Mouse (Mus musculus): Measurements from ENCODE around the gene Zmynd8. TPM values are rescaled to one million over a fixed set of nuclear protein-coding genes. Genes with fewer than 3 reads are reported as not detected.

Gene Zmynd8
- polyA plus RNA-seq, 1 experiment: 30.3 TPM

DNA sequence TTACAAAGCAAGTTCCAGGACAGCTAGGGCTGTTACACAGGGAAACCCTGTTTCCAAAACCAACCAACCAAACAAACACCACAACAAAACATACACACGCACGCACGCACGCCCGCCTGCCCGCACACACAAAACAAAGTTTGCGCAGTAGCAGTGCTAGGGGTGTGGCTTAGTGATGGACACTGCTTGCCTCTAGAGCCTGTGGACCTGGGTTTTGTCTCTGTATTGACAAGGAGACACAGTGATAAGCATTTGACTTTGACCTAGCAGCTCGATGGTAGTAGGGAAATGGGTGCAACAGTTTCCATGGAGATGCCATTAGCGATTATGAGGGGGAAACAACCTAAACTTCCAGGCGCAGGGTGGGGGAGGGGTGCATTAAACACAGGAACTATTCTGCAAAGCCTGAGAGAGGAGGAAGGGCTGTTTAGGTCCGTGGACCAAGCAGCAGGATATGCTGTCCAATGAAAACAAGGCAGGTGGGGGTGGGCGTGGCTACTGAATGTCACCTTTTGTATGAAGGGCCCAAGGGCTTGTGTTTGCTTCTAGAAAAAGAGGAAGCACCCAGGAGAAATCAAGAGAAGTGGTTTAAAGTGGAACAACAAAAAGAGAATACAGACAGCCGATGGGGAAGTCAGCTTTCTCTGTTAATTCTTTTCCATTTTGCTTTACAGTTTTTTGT lies 23.4 kb upstream of the Zmynd8 start:
- H3K27ac ChIP-seq (ENCODE audit: control insufficient read depth, insufficient read depth, low read length): no peak overlapping the region
- 55% methylated on average over 13 of the region's 13 CpGs for WGBS
- peak; percentile 42 for DNase-seq

DNA sequence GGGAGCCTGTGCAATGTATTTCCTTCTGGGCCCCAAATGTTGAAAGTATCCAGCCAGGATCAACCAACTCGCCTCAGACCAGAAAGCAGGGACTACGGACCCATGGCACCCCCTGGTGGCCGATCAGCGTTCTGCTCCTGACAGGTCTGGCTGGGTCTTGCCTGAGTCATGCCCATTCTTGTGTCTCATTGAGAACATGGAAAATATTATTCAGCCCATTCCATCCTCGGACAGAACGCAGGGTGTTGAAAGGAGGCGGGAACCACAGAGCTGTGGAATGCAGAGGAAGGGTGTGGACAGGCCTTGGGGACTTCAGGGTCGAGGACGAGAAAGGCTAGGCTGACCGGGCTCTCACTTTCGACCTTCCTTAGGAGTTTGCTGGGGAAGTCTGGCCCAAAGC lies 15.5 kb upstream of the Zmynd8 start:
- H3K4me1 ChIP-seq (replicated peaks; ENCODE audit: control insufficient read depth, insufficient read depth, low read length): 0 out of 2 replicates have a peak, but pooled peaks cover 5% of the 10 kb centered on the region
- DNase-seq: peak; percentile 84
- TF ChIP-seq CTCF (IDR thresholded peaks at IDR 0.05; ENCODE audit: borderline replicate concordance, control insufficient read depth, extremely low read depth, insufficient read depth, low read length, poor library complexity) (peak; percentile 94), POLR2A (IDR thresholded peaks at IDR 0.05; ENCODE audit: control insufficient read depth, extremely low read depth, insufficient read depth, low read length, poor library complexity) (no peak)
- no peak overlapping the region for H3K27ac ChIP-seq (ENCODE audit: control insufficient read depth, insufficient read depth, low read length)
- WGBS: 30% methylated on average over 11 of the region's 11 CpGs
- H3K27me3 ChIP-seq (ENCODE audit: control insufficient read depth, insufficient read depth, low read length): no peaks in the 10 kb centered on the region
- H3K36me3 ChIP-seq (ENCODE audit: control insufficient read depth, insufficient read depth, low read length): no peaks in the 10 kb centered on the region
- H3K4me3 ChIP-seq (ENCODE audit: control insufficient read depth, insufficient read depth, low read length): no peak overlapping the region

More for the DNA sequence above, 23.4 kb upstream of the Zmynd8 start:
- no peaks in the 10 kb centered on the region for H3K36me3 ChIP-seq (ENCODE audit: control insufficient read depth, insufficient read depth, low read length)
- no peak overlapping the region for H3K4me3 ChIP-seq (ENCODE audit: control insufficient read depth, insufficient read depth, low read length)
- peaks cover 35% of the 10 kb centered on the region for H3K4me1 ChIP-seq (replicated peaks; ENCODE audit: control insufficient read depth, insufficient read depth, low read length)
- TF ChIP-seq CTCF (IDR thresholded peaks at IDR 0.05; ENCODE audit: borderline replicate concordance, control insufficient read depth, extremely low read depth, insufficient read depth, low read length, poor library complexity) (no peak), POLR2A (IDR thresholded peaks at IDR 0.05; ENCODE audit: control insufficient read depth, extremely low read depth, insufficient read depth, low read length, poor library complexity) (no peak)
- H3K27me3 ChIP-seq (ENCODE audit: control insufficient read depth, insufficient read depth, low read length): no peaks in the 10 kb centered on the region

DNA sequence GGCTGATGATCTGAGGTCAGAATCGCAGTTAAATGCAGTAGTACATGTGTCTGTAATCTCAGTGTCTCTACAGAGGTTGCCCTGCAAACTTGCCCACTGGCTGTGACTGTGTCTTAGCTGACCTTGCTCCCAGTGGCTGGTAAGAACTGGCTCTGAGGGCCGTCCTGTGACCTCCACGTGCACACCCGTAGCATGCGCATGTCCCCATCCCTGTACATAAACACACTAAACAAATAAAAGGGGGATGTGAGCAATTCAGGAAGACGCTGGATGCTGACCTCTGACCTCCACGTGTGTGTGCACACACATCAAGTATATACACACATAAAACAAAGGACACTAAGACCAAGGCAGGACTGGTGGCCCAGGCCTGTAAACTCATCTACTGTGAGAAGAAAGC lies 14.3 kb upstream of the Zmynd8 start:
- Histone ChIP-seq H3K36me3 (ENCODE audit: control insufficient read depth, insufficient read depth, low read length) (no peaks in the 10 kb centered on the region), H3K4me1 (replicated peaks; ENCODE audit: control insufficient read depth, insufficient read depth, low read length) (0 out of 2 replicates have a peak, but pooled peaks cover 5% of the 10 kb centered on the region), H3K4me3 (ENCODE audit: control insufficient read depth, insufficient read depth, low read length) (no peak overlapping the region), H3K27me3 (ENCODE audit: control insufficient read depth, insufficient read depth, low read length) (no peaks in the 10 kb centered on the region), H3K27ac (ENCODE audit: control insufficient read depth, insufficient read depth, low read length) (no peak overlapping the region)
- no peak for TF ChIP-seq CTCF (IDR thresholded peaks at IDR 0.05; ENCODE audit: borderline replicate concordance, control insufficient read depth, extremely low read depth, insufficient read depth, low read length, poor library complexity)
- TF ChIP-seq POLR2A (IDR thresholded peaks at IDR 0.05; ENCODE audit: control insufficient read depth, extremely low read depth, insufficient read depth, low read length, poor library complexity): no peak
- WGBS: 94% methylated on average over 7 of the region's 7 CpGs
- no peak for DNase-seq

DNA sequence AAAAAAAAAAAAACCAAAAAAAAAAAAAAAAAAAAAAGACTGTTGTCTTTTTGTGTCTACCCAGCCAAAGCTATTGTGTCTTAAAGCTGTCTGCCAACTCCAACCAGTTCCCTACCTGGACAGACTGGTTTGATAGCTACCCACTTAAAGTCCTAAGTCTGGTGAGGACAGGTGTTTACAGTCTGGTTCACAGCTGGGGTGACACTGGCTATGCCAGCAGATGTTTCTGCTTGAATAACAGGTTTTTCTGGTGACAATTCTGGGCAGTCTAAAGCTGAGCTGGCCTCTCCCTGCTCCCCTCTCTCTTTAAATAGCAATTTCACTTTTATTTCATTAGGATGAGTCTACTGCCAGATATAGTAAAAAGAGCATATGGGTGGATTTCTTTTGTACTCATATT lies 10.9 kb upstream of the Zmynd8 start:
- Histone ChIP-seq H3K27me3 (ENCODE audit: control insufficient read depth, insufficient read depth, low read length) (no peaks in the 10 kb centered on the region), H3K4me1 (replicated peaks; ENCODE audit: control insufficient read depth, insufficient read depth, low read length) (no peaks in the 10 kb centered on the region), H3K36me3 (ENCODE audit: control insufficient read depth, insufficient read depth, low read length) (no peaks in the 10 kb centered on the region), H3K4me3 (ENCODE audit: control insufficient read depth, insufficient read depth, low read length) (no peak overlapping the region), H3K27ac (ENCODE audit: control insufficient read depth, insufficient read depth, low read length) (no peak overlapping the region)
- DNase-seq: no peak
- no peak for TF ChIP-seq CTCF (IDR thresholded peaks at IDR 0.05; ENCODE audit: borderline replicate concordance, control insufficient read depth, extremely low read depth, insufficient read depth, low read length, poor library complexity)
- TF ChIP-seq POLR2A (IDR thresholded peaks at IDR 0.05; ENCODE audit: control insufficient read depth, extremely low read depth, insufficient read depth, low read length, poor library complexity): no peak

DNA sequence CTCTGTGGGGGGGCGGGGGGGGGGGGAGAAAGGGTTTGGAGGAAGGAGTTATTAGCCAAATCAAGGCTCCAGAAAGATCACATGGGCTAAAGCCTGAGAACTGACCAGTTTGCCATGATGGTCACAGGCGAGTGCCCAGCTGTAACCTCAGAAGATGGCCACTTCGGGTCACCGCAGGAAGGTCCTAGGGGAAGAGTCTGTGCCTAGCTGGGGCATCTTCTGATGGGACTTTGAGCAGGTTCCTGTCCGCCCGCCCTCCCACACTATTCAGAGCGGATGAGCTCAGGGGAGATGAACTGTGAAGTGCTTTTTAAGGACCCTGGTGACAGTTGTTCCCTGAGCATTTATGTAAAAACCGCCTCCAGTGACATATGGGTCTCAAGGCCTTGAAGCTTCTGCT lies 8.4 kb upstream of the Zmynd8 start:
- Histone ChIP-seq H3K27me3 (ENCODE audit: control insufficient read depth, insufficient read depth, low read length) (no peaks in the 10 kb centered on the region), H3K27ac (ENCODE audit: control insufficient read depth, insufficient read depth, low read length) (no peak overlapping the region), H3K36me3 (ENCODE audit: control insufficient read depth, insufficient read depth, low read length) (no peaks in the 10 kb centered on the region), H3K4me3 (ENCODE audit: control insufficient read depth, insufficient read depth, low read length) (no peak overlapping the region), H3K4me1 (replicated peaks; ENCODE audit: control insufficient read depth, insufficient read depth, low read length) (no peaks in the 10 kb centered on the region)
- TF ChIP-seq CTCF (IDR thresholded peaks at IDR 0.05; ENCODE audit: borderline replicate concordance, control insufficient read depth, extremely low read depth, insufficient read depth, low read length, poor library complexity) (no peak), POLR2A (IDR thresholded peaks at IDR 0.05; ENCODE audit: control insufficient read depth, extremely low read depth, insufficient read depth, low read length, poor library complexity) (no peak)
- no peak for DNase-seq
- 93% methylated on average over 8 of the region's 8 CpGs for WGBS

DNA sequence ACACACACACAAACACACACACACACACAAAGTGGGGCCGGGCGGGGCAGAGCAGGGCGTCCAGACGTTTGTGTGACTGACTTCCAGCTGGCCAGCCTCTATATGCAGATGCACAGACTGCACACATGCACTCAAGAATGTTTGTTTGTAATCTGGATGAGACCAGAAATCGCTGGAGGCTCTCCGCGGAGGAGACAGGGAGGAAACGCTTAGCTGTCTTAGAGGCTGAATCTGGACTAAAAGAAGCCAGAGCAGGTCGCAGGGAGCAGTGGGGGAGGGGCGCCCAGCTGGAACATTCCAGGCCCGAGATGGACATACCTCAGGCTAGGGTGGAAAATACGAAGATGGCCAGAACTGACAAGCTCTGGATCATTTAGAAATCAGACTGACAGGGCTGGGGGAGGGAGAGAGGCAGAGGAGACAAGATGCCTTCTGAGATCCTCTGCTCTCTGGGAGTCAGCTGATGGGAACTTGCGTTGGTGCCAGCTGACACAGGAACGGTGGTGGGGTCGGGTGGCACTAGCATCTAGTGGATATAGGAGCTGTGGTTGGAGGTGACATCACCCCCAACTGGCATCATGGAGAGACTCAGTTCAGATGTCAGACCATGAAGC lies 7.6 kb upstream of the Zmynd8 start:
- 68% methylated on average over 15 of the region's 15 CpGs for WGBS

More for the DNA sequence above, 7.6 kb upstream of the Zmynd8 start:
- Histone ChIP-seq H3K4me1 (replicated peaks; ENCODE audit: control insufficient read depth, insufficient read depth, low read length) (no peaks in the 10 kb centered on the region), H3K4me3 (ENCODE audit: control insufficient read depth, insufficient read depth, low read length) (no peak overlapping the region), H3K36me3 (ENCODE audit: control insufficient read depth, insufficient read depth, low read length) (no peaks in the 10 kb centered on the region), H3K27me3 (ENCODE audit: control insufficient read depth, insufficient read depth, low read length) (no peaks in the 10 kb centered on the region), H3K27ac (ENCODE audit: control insufficient read depth, insufficient read depth, low read length) (no peak overlapping the region)
- no peak for DNase-seq
- TF ChIP-seq POLR2A (IDR thresholded peaks at IDR 0.05; ENCODE audit: control insufficient read depth, extremely low read depth, insufficient read depth, low read length, poor library complexity) (no peak), CTCF (IDR thresholded peaks at IDR 0.05; ENCODE audit: borderline replicate concordance, control insufficient read depth, extremely low read depth, insufficient read depth, low read length, poor library complexity) (no peak)

All from thymus, adult 2 months (tissue).